Mouse (Mus musculus) embryonic fibroblast, embryonic 13.5 days (primary cell): Measurements from ENCODE around the gene Itga9.

Experiments
- CTCF ChIP-seq: IDR thresholded peaks from 2 replicates; pipeline ENCODE4 v1.5.1; 2011; ENCODE audit warnings: mild to moderate bottlenecking, control low read depth, low read length, moderate library complexity, borderline replicate concordance; ENCODE audit not compliant: insufficient read depth
- POLR2A ChIP-seq: IDR thresholded peaks from 2 replicates; pipeline ENCODE4 v1.6.1; 2011; ENCODE audit warnings: low read depth, mild to moderate bottlenecking, control low read depth, low read length, moderate library complexity

GRCm38 (mm10) chr9:118802380-118802779, 195.9 kb downstream of the Itga9 start:
- TF ChIP-seq POLR2A, result no peak
- no peak for TF ChIP-seq CTCF
